Mouse (Mus musculus) testis, adult 2 months (tissue): ENCODE results near the gene Capg. TPM values are rescaled to one million over a fixed set of nuclear protein-coding genes. Genes with fewer than 3 reads are reported as not detected.

ENCODE experiments used
- H3K27ac ChIP-seq: fragments of 200-500 bp; 2 replicates; pipeline ENCODE4 v1.5.1; 2012; ENCODE audit warnings: low read depth, low read length; ENCODE audit not compliant: control insufficient read depth, insufficient read depth
- H3K27me3 ChIP-seq: fragments of 200-500 bp; 2 replicates; pipeline ENCODE4 v1.6.1; 2012; ENCODE audit warnings: mild to moderate bottlenecking, low read length, moderate library complexity; ENCODE audit not compliant: control insufficient read depth, insufficient read depth
- H3K36me3 ChIP-seq: fragments of 200-500 bp; 2 replicates; pipeline ENCODE4 v1.6.1; 2012; ENCODE audit warnings: mild to moderate bottlenecking, low read length; ENCODE audit not compliant: control insufficient read depth, insufficient read depth
- H3K4me1 ChIP-seq: fragments of 200-500 bp; 2 replicates; pipeline ENCODE4 v1.6.1; 2012; ENCODE audit warnings: low read length; ENCODE audit not compliant: control insufficient read depth, insufficient read depth
- H3K4me3 ChIP-seq: fragments of 200-500 bp; 2 replicates; pipeline ENCODE4 v1.5.1; 2012; ENCODE audit warnings: low read depth, mild to moderate bottlenecking, low read length, moderate library complexity, mixed read lengths; ENCODE audit not compliant: control insufficient read depth
- CTCF ChIP-seq: fragments of 200-500 bp; IDR thresholded peaks from 2 replicates; pipeline ENCODE4 v1.5.1; 2012; ENCODE audit warnings: low read depth, mild to moderate bottlenecking, inconsistent platforms, low read length, moderate library complexity; ENCODE audit not compliant: control insufficient read depth, insufficient read depth, insufficient replicate concordance
- POLR2A ChIP-seq: fragments of 200-500 bp; IDR thresholded peaks from 2 replicates; pipeline ENCODE4 v1.6.1; 2012; ENCODE audit warnings: low read depth, mild to moderate bottlenecking, inconsistent platforms, low read length, moderate library complexity; ENCODE audit not compliant: control insufficient read depth
- polyA plus RNA-seq: library from polyadenylated mRNA; depleted of rRNA; stranded (reverse); fragments of >200 nt; gene quantifications from 2 replicates; pipeline ENCODE4 v1.2.3, GENCODE M21; 2012; rRNA removed

Gene Capg
- 1.3 and 4.1 TPM in 2 replicates for polyA plus RNA-seq

DNA sequence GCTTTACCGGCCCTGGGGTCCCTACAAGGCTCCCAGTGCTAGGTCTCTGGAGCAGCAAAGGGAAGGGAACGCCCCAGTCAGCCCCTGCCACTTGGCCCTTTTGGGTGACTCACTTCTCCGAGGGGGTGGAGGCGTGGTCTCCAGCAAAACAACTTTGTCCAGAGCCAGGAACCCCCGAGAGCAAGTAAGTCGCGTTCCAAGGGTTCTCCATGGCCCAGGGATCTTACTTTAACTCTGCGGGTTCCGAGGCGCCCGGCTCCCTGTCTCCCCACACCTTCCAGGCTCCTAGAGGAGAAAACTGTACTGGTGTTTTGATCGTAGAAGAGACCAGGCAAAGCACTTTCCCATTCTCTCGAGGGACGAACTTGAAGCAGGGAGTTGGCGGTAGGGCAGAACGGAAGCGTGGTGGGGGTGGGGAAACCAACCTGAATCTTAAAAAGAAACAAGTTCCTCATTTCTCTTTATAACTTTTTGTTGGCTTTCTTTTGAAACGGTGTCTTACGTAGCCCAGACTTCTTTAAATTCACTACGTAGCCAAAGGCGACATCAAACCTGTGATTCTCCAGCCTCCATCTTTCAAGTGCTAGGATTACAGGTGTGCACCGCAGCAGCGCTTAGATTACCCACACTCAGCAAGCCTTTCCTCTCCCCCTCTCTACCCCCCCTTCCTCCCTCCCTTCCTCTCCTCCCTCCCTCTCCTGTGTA, at the start of gene Capg:
TSS of gene Capg (plus strand) at position 109 of the 705 bp plus-strand sequence.
- peak within 1 kb of the TSS; percentile 61 for H3K4me3 ChIP-seq
- H3K36me3 ChIP-seq = no peaks in the 10 kb centered on the region
- 0 out of 2 replicates have a peak within 1 kb of the TSS, but pooled peaks have one; percentile 26 for H3K27ac ChIP-seq

DNA sequence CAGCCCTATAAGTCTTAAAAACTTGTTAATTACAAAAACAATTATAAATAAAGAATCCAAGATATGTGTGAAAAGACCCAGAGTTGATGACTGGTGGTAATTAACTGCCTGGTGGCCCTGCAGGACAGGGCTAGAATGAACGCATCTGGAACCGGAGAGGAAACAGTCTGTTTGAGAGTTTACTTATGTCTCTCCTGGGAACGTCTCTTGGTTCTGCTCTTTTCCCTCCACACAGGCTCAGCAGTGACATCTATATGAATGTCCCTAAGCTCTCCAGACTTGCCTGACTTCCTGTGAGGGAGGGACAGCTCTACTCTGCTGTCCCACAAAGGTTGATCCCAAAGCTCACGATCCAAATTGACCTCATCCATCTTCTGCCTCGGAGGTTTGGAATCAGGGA, 45.2 kb upstream of the Capg start:
- H3K4me1 ChIP-seq = no peaks in the 10 kb centered on the region
- no peaks in the 10 kb centered on the region for H3K36me3 ChIP-seq
- H3K4me3 ChIP-seq = no peak overlapping the region
- H3K27me3 ChIP-seq = no peaks in the 10 kb centered on the region
- TF ChIP-seq CTCF (no peak), POLR2A (no peak)
- H3K27ac ChIP-seq = no peak overlapping the region

More for the DNA sequence above, at the start of gene Capg:
- Histone ChIP-seq H3K27me3 (no peaks in the 10 kb centered on the region), H3K4me1 (peaks cover 7% of the 10 kb centered on the region)
- no peak for TF ChIP-seq POLR2A
- no peak for TF ChIP-seq CTCF

DNA sequence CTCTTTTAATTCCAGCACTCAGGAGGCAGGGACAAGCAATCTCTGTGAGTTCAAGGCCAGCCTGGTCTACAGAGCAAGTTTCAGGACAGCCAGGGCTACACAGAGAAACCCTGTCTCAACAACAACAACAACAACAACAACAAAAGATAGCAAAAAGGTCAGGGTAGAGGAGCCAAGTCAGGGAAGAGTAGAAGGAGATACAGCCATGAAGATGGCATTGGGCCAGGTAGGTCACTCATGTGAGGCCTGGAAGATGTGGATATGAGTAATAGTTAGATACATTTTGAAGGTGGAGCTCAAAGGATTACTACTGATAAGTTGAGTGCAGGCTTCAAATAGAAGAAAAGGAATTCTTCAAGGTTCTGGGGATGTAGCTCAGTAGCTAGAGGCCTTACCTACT, 40.9 kb upstream of the Capg start:
- no peaks in the 10 kb centered on the region for H3K36me3 ChIP-seq
- H3K4me3 ChIP-seq = no peak overlapping the region
- H3K27ac ChIP-seq = no peak overlapping the region
- peaks cover 2% of the 10 kb centered on the region; the same call in 1 of the 2 replicates for H3K4me1 ChIP-seq
- TF ChIP-seq POLR2A = no peak
- no peak for TF ChIP-seq CTCF
- no peaks in the 10 kb centered on the region for H3K27me3 ChIP-seq

DNA sequence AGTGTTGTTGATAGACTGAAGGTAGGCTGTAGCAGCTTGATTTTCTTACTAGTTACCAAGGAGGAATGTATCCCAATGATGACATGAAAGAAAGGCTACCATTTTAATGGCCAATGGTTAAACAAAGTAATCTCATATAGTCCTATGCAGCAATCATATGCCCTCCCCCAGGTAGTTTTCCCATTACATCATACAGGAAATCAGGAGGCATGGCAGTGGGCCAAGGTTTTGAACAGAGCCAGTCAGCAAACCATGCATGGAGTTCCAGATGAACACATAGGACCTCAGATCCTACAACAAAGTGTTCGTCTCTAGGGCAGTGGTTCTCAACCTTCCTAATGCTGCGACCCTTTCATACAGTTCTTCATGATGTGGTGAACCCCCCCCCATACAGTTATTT, 40.3 kb upstream of the Capg start:
- peaks cover 2% of the 10 kb centered on the region; the same call in 1 of the 2 replicates for H3K4me1 ChIP-seq
- no peak overlapping the region for H3K4me3 ChIP-seq
- H3K36me3 ChIP-seq = no peaks in the 10 kb centered on the region
- H3K27me3 ChIP-seq = no peaks in the 10 kb centered on the region
- no peak overlapping the region for H3K27ac ChIP-seq
- TF ChIP-seq CTCF = no peak
- no peak for TF ChIP-seq POLR2A

DNA sequence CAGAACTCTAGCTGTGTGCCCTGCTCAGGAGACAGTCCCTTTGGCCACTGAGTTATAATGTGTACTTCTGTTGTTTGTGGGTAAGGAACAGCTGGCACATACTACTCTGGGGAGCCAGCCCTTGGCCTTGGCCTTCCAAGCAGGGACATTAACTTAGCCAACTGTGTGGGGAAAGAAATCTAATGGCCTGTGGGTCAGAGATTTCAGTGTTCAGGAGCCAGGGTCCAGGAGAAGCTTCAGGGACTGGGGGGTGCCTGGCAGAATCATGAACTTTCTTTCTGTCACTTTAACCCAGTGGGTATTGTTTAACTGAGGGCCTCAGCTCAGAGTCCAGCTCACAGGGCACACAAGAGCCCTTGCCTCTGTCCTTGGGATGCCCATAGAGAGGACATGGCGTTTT, 38.1 kb upstream of the Capg start:
- Histone ChIP-seq H3K27ac (0 out of 2 replicates have a peak overlapping the region, but pooled peaks have one; percentile 12), H3K4me3 (no peak overlapping the region), H3K36me3 (no peaks in the 10 kb centered on the region), H3K27me3 (no peaks in the 10 kb centered on the region), H3K4me1 (peaks cover 4% of the 10 kb centered on the region)
- no peak for TF ChIP-seq CTCF
- no peak for TF ChIP-seq POLR2A

DNA sequence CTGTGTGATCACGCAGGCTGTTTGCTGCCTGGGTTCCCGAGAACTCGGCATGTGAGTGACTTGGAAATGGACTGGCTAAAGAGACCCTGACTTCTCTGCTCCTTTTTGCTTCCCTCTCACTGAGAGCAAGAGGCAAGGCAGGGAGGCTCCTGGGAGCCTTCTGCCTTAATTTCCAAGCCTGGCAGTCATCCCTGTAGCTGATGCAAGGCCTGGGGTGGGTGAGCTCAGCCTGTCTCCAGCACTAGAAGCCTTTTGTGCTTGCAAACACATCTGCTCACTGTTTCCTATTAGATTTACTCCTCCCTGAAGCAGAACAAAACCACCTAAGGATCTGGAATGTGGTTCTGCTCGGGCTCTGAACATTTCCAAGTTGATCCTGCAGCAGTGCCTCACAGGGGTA, 35.6 kb upstream of the Capg start:
- H3K4me1 ChIP-seq = peaks cover 19% of the 10 kb centered on the region
- no peak overlapping the region for H3K4me3 ChIP-seq
- H3K27ac ChIP-seq = no peak overlapping the region
- TF ChIP-seq CTCF (no peak), POLR2A (no peak)
- no peaks in the 10 kb centered on the region for H3K27me3 ChIP-seq
- no peaks in the 10 kb centered on the region for H3K36me3 ChIP-seq

DNA sequence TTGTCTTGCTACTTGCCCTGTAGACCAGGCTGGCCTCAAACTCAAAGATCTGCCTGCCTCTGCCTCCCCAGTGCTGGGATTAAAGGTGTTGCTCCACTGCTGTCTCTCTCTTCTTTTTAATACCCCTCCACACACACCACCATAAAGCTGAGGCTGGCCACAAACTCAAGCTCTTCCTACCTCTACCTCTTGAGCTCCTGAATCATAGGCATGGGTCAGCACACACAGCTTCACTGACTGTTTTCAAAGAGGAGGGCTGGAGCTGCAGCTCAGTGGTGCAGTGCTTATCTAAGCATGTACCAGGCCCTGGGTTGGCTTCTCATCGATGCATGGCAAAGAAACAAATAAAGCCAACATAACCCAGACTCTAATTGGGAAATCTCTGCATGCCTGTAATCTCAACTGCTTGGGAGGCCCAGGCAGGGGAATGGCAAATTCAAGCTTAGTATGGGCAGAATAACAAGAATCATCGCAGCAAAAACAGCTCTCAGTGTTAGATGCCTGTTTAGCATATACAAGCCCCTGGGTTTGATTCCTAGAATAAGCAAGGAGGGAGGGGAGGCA, 34.2 kb upstream of the Capg start:
- TF ChIP-seq CTCF (no peak), POLR2A (no peak)
- Histone ChIP-seq H3K27me3 (no peaks in the 10 kb centered on the region), H3K27ac (peak overlapping the region; percentile 36; the same call in 1 of the 2 replicates), H3K36me3 (no peaks in the 10 kb centered on the region), H3K4me1 (peaks cover 19% of the 10 kb centered on the region), H3K4me3 (no peak overlapping the region)
